Mouse (Mus musculus) limb, embryonic 15.5 days (tissue): Measurements from ENCODE around the gene Egf. TPM values are rescaled to one million over a fixed set of nuclear protein-coding genes. Genes with fewer than 3 reads are reported as not detected.

ENCODE experiments used
- ATAC-seq: fragments of 200-750 bp; cut with Nextera tagmentation; 2 replicates; pipeline ENCODE4 v1.8.0; 2017; ENCODE audit warnings: low read depth, moderate TSS enrichment; ENCODE audit not compliant: insufficient number of reproducible peaks, low FRiP score, low TSS enrichment
- H3K27ac ChIP-seq: fragments of 300-500 bp; sonication (generic); 2 replicates; pipeline ENCODE4 v1.5.1; 2015; ENCODE audit warnings: moderate library complexity, mild to moderate bottlenecking, inconsistent platforms
- H3K27me3 ChIP-seq: fragments of 300-500 bp; sonication (generic); 2 replicates; pipeline ENCODE4 v1.6.1; 2015; ENCODE audit warnings: inconsistent platforms
- H3K36me3 ChIP-seq: fragments of 300-500 bp; sonication (generic); 2 replicates; pipeline ENCODE4 v1.6.1; 2015; ENCODE audit warnings: inconsistent platforms
- H3K4me1 ChIP-seq: fragments of 300-500 bp; sonication (generic); 2 replicates; pipeline ENCODE4 v1.6.1; 2015; ENCODE audit warnings: inconsistent platforms
- H3K4me2 ChIP-seq: fragments of 300-500 bp; sonication (generic); 2 replicates; pipeline ENCODE4 v1.6.1; 2015; ENCODE audit warnings: mild to moderate bottlenecking, inconsistent platforms
- H3K4me3 ChIP-seq: fragments of 300-500 bp; sonication (generic); 2 replicates; pipeline ENCODE4 v1.5.1; 2015; ENCODE audit warnings: mild to moderate bottlenecking, inconsistent platforms
- H3K9ac ChIP-seq: fragments of 300-500 bp; sonication (generic); 2 replicates; pipeline ENCODE4 v1.6.1; 2015; ENCODE audit warnings: inconsistent platforms
- H3K9me3 ChIP-seq: fragments of 300-500 bp; sonication (generic); 2 replicates; pipeline ENCODE4 v1.6.1; 2016; ENCODE audit warnings: inconsistent platforms
- WGBS: fragments of 180-500 bp; shearing (Covaris S2); methylation state at CpG from one replicate; pipeline ENCODE4 v1.1.7; 2015; 5-methylcytosine and 5-hydroxymethylcytosine counted together
- polyA plus RNA-seq: library from polyadenylated mRNA; unstranded; fragments of >200 nt; fragmentation: Nextera tagmentation; extraction: Ambion mirVana; gene quantifications from 2 replicates; pipeline ENCODE4 v1.2.1, GENCODE M21; 2015

Egf gene
- polyA plus RNA-seq, 1 experiment from 2014 or later: 1.9 TPM

GRCm38 (mm10) chr3:129680258-129680657 is 74.9 kb downstream of the Egf start:
- H3K27me3 ChIP-seq: no peaks in the 10 kb centered on the region
- H3K9ac ChIP-seq: no peak overlapping the region
- no peak for ATAC-seq
- H3K4me3 ChIP-seq: no peak overlapping the region
- no peak overlapping the region for H3K27ac ChIP-seq
- no peaks in the 10 kb centered on the region for H3K36me3 ChIP-seq
- H3K4me2 ChIP-seq: no peak overlapping the region
- 44% methylated on average over 5 of the region's 5 CpGs for WGBS
- no peaks in the 10 kb centered on the region for H3K9me3 ChIP-seq
- peaks cover 5% of the 10 kb centered on the region; the same call in 1 of the 2 replicates for H3K4me1 ChIP-seq

- Histone ChIP-seq H3K4me2 (no peak overlapping the region), H3K27me3 (no peaks in the 10 kb centered on the region), H3K27ac (no peak overlapping the region), H3K36me3 (no peaks in the 10 kb centered on the region), H3K4me1 (peaks cover 5% of the 10 kb centered on the region; the same call in 1 of the 2 replicates), H3K4me3 (no peak overlapping the region), H3K9ac (no peak overlapping the region), H3K9me3 (no peaks in the 10 kb centered on the region)
- WGBS: 89% methylated on average over 7 of the region's 7 CpGs
- no peak for ATAC-seq
Observed at GRCm38 (mm10) chr3:129675923-129676322, 79.2 kb downstream of the Egf start.

- 70% methylated on average over 1 of the region's 2 CpGs for WGBS
- Histone ChIP-seq H3K4me2 (no peak overlapping the region), H3K4me3 (no peak overlapping the region), H3K27me3 (no peaks in the 10 kb centered on the region), H3K9ac (no peak overlapping the region), H3K36me3 (no peaks in the 10 kb centered on the region), H3K27ac (no peak overlapping the region), H3K9me3 (no peaks in the 10 kb centered on the region), H3K4me1 (no peaks in the 10 kb centered on the region)
- no peak for ATAC-seq
Observed at GRCm38 (mm10) chr3:129663906-129664305, 91.2 kb downstream of the Egf start.

- Histone ChIP-seq H3K9ac (no peak overlapping the region), H3K4me2 (no peak overlapping the region), H3K27me3 (no peaks in the 10 kb centered on the region), H3K9me3 (no peaks in the 10 kb centered on the region), H3K4me1 (no peaks in the 10 kb centered on the region), H3K4me3 (no peak overlapping the region), H3K27ac (no peak overlapping the region), H3K36me3 (no peaks in the 10 kb centered on the region)
- no peak for ATAC-seq
- WGBS: 86% methylated on average over 7 of the region's 7 CpGs
Observed at GRCm38 (mm10) chr3:129658776-129659175, 96.3 kb downstream of the Egf start.

- ATAC-seq: no peak
- Histone ChIP-seq H3K9ac (no peak overlapping the region), H3K27ac (no peak overlapping the region), H3K9me3 (no peaks in the 10 kb centered on the region), H3K27me3 (no peaks in the 10 kb centered on the region), H3K4me2 (no peak overlapping the region), H3K4me3 (no peak overlapping the region), H3K4me1 (no peaks in the 10 kb centered on the region), H3K36me3 (no peaks in the 10 kb centered on the region)
- 87% methylated on average over 11 of the region's 11 CpGs for WGBS
Observed at GRCm38 (mm10) chr3:129657775-129658174, 97.3 kb downstream of the Egf start.

GRCm38 (mm10) chr3:129657222-129657621 is 97.9 kb downstream of the Egf start:
- H3K27me3 ChIP-seq: no peaks in the 10 kb centered on the region
- no peak overlapping the region for H3K9ac ChIP-seq
- H3K36me3 ChIP-seq: no peaks in the 10 kb centered on the region
- no peaks in the 10 kb centered on the region for H3K9me3 ChIP-seq
- H3K4me3 ChIP-seq: no peak overlapping the region
- H3K4me2 ChIP-seq: no peak overlapping the region
- no peak for ATAC-seq
- H3K4me1 ChIP-seq: no peaks in the 10 kb centered on the region
- 89% methylated on average over 9 of the region's 9 CpGs for WGBS
- no peak overlapping the region for H3K27ac ChIP-seq

- 71% methylated on average over 4 of the region's 4 CpGs for WGBS
- ATAC-seq: no peak
- Histone ChIP-seq H3K4me2 (no peak overlapping the region), H3K27me3 (no peaks in the 10 kb centered on the region), H3K4me1 (no peaks in the 10 kb centered on the region), H3K9me3 (no peaks in the 10 kb centered on the region), H3K36me3 (no peaks in the 10 kb centered on the region), H3K27ac (no peak overlapping the region), H3K4me3 (no peak overlapping the region), H3K9ac (no peak overlapping the region)
Observed at GRCm38 (mm10) chr3:129656540-129656939, 98.6 kb downstream of the Egf start.

- H3K27ac ChIP-seq: no peak overlapping the region
- H3K27me3 ChIP-seq: no peaks in the 10 kb centered on the region
- no peaks in the 10 kb centered on the region for H3K36me3 ChIP-seq
- H3K4me3 ChIP-seq: no peak overlapping the region
- H3K4me2 ChIP-seq: no peak overlapping the region
- no peak for ATAC-seq
- H3K9ac ChIP-seq: no peak overlapping the region
- no peaks in the 10 kb centered on the region for H3K9me3 ChIP-seq
- peaks cover 19% of the 10 kb centered on the region; the same call in 1 of the 2 replicates for H3K4me1 ChIP-seq
- WGBS: 84% methylated on average over 4 of the region's 4 CpGs
Observed at GRCm38 (mm10) chr3:129652476-129652875, 102.6 kb downstream of the Egf start.

GRCm38 (mm10) chr3:129651765-129652164 is 103.4 kb downstream of the Egf start:
- no peak for ATAC-seq
- no peak overlapping the region for H3K9ac ChIP-seq
- H3K9me3 ChIP-seq: no peaks in the 10 kb centered on the region
- H3K27me3 ChIP-seq: no peaks in the 10 kb centered on the region
- no peaks in the 10 kb centered on the region for H3K36me3 ChIP-seq
- no peak overlapping the region for H3K4me3 ChIP-seq
- no peak overlapping the region for H3K27ac ChIP-seq
- H3K4me1 ChIP-seq: peaks cover 22% of the 10 kb centered on the region
- 92% methylated on average over 8 of the region's 8 CpGs for WGBS
- H3K4me2 ChIP-seq: no peak overlapping the region

- Histone ChIP-seq H3K36me3 (no peaks in the 10 kb centered on the region), H3K9me3 (no peaks in the 10 kb centered on the region), H3K4me2 (no peak overlapping the region), H3K9ac (no peak overlapping the region), H3K27ac (no peak overlapping the region), H3K27me3 (no peaks in the 10 kb centered on the region), H3K4me3 (no peak overlapping the region), H3K4me1 (peaks cover 25% of the 10 kb centered on the region)
- ATAC-seq: no peak
- 42% methylated on average over 1 of the region's 1 CpGs for WGBS
Observed at GRCm38 (mm10) chr3:129650931-129651330, 104.2 kb downstream of the Egf start.

GRCm38 (mm10) chr3:129650293-129650612 is 104.9 kb downstream of the Egf start:
- H3K27ac ChIP-seq: no peak overlapping the region
- peaks cover 31% of the 10 kb centered on the region for H3K4me1 ChIP-seq
- H3K27me3 ChIP-seq: no peaks in the 10 kb centered on the region
- ATAC-seq: no peak
- no peaks in the 10 kb centered on the region for H3K9me3 ChIP-seq
- no peaks in the 10 kb centered on the region for H3K36me3 ChIP-seq
- H3K9ac ChIP-seq: no peak overlapping the region
- H3K4me3 ChIP-seq: no peak overlapping the region
- no peak overlapping the region for H3K4me2 ChIP-seq

- H3K9me3 ChIP-seq: no peaks in the 10 kb centered on the region
- H3K4me2 ChIP-seq: no peak overlapping the region
- H3K9ac ChIP-seq: no peak overlapping the region
- WGBS: 45% methylated on average over 8 of the region's 8 CpGs
- H3K4me3 ChIP-seq: no peak overlapping the region
- no peak overlapping the region for H3K27ac ChIP-seq
- no peak for ATAC-seq
- no peaks in the 10 kb centered on the region for H3K27me3 ChIP-seq
- H3K4me1 ChIP-seq: peaks cover 31% of the 10 kb centered on the region
- no peaks in the 10 kb centered on the region for H3K36me3 ChIP-seq
Observed at GRCm38 (mm10) chr3:129649586-129650292, 105.4 kb downstream of the Egf start.

- H3K27ac ChIP-seq: no peak overlapping the region
- WGBS: 75% methylated on average over 5 of the region's 5 CpGs
- H3K4me1 ChIP-seq: peaks cover 31% of the 10 kb centered on the region
- H3K4me2 ChIP-seq: no peak overlapping the region
- H3K27me3 ChIP-seq: no peaks in the 10 kb centered on the region
- ATAC-seq: no peak
- H3K36me3 ChIP-seq: no peaks in the 10 kb centered on the region
- no peak overlapping the region for H3K9ac ChIP-seq
- no peak overlapping the region for H3K4me3 ChIP-seq
- no peaks in the 10 kb centered on the region for H3K9me3 ChIP-seq
Observed at GRCm38 (mm10) chr3:129648598-129648997, 106.5 kb downstream of the Egf start.
